Mouse (Mus musculus) spleen, postnatal 4 days (tissue): ENCODE data around the gene Dnah3.

Experiments
- DNase-seq, 2 experiments: peaks; one replicate each; pipeline ENCODE4 v3.0.0; 2022; ENCODE audit warnings: low spot score in 2 of 2

Dnah3 gene

DNA sequence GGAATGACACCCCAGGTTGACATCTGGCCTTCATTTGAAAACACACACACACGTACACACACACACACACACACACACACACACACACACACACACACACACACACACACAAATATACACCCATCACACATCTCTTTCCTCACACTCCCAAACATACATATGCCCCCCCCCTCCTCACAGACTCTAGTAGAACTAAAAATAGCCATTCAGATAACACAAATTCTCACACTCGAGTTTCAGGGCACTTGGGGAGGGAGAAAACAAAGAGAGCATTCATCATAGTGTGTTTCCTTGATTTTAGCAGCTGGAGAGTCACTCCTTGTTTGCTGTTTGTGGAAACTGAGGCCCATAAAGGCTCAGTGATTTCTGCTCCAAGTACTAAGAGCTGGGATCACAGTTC, 41.1 kb downstream of the Dnah3 start:
- DNase-seq: no peak

GRCm38 (mm10) chr7:120050447-120050846, 44.6 kb downstream of the Dnah3 start:
- DNase-seq: no peak

- DNase-seq: no peak
These were observed 51.1 kb downstream of the Dnah3 start for GRCm38 (mm10) chr7:120043990-120044389.

DNA sequence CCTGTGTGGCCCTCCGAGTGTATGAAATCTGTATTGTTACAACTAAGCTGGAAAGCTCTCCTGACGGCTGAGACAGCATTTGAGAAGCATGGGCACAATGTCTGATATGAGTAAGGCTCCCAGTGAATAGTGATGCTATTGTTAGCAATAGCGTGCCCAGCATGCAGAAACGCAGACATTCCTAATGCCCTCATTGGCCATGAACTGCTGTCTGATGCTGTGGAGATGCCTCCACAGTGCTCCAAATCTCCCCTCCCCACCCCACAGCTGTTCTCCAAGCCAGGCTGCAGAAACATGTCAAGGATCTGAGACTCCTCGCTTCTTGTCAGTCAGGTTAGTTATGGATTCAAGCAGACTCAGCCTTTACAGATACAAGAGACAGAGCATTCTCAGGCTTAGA, 58.7 kb downstream of the Dnah3 start:
- no peak for DNase-seq

DNA sequence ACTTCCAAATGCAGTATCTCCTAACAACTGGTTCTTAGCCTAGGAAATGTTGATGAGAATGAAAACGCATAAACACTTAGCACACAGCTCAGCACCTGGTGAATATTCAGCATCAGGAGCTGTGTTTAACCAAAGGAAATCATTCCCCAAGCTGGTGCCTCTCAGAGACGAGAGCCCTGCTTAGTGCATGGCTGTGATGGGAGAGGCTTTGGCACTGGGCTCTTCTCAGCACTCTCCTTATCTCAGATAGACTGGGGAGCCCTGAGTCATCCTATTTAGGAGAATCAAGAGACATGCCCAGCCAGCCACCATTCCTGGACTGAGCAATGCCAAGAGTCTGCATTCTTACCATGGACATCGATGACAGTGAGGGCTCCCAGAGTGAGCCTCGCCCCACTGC, 60.1 kb downstream of the Dnah3 start:
- DNase-seq: no peak

GRCm38 (mm10) chr7:120034566-120034965, 60.5 kb downstream of the Dnah3 start:
- DNase-seq: no peak

DNA sequence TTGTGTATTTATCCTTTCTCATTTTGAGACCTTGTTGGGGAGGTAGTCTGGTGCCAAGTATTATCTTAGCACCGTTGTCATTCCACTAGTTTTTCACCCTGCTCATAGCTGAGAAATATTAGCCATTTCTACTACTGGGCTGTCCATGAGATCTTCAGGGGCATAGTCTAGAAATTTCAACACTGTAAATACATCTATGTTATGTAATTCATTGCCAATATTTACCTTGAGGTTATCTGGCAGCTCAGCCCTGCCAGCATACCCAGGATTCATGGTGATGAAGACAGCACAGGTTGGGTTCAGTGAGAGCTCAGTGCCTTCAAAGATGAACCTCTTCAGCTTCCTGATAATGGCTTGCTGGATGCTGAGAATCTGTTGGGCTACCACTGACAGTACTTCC, 66.4 kb downstream of the Dnah3 start:
- no peak for DNase-seq

DNA sequence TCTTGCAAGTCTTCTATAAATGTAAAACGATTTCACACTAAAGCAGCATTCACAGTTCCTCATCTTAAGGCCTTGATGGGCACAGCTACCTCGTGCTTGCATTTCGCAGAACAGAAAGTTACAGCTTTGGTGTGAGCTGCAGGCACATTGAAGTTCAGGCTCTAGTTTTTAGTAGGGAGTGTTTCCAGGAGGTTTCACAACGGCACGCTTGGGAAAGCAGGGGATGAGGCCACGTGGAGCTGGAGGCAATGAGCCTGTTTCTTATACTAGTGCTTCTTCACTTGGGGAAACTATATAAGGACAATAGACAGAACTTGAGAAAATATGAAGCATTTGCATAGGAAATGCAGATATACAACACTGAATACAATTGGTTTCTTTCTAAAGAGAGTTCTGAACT, 98.0 kb downstream of the Dnah3 start:
- no peak for DNase-seq

- DNase-seq: no peak
These were observed 109.7 kb downstream of the Dnah3 start for GRCm38 (mm10) chr7:119985279-119985912.

GRCm38 (mm10) chr7:119980170-119980569, 114.9 kb downstream of the Dnah3 start:
- no peak for DNase-seq

- no peak for DNase-seq
These were observed 116.5 kb downstream of the Dnah3 start for GRCm38 (mm10) chr7:119978576-119978975.

DNA sequence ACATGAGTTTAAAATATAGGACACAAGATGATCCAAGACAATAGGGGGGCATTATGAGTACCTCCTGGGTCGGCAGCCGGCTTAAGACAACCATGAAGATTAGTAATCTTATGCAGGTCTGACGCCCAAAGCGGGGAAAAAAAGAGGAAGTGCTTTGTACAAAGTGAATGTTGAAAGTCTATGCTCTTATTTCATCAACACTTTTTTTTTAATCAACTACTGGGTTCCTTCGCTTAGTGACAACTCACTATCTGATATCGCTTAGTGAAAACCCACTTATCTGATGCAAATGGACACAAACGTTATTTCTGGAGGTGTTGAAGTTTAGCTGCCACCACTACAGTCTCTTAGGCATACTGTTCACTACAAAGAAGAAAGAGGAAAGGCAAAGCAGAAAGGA, 117.5 kb downstream of the Dnah3 start:
- no peak for DNase-seq

- DNase-seq: no peak
These were observed 118.8 kb downstream of the Dnah3 start for GRCm38 (mm10) chr7:119976256-119976655.

GRCm38 (mm10) chr7:119974214-119974613, 120.9 kb downstream of the Dnah3 start:
- DNase-seq: no peak

DNA sequence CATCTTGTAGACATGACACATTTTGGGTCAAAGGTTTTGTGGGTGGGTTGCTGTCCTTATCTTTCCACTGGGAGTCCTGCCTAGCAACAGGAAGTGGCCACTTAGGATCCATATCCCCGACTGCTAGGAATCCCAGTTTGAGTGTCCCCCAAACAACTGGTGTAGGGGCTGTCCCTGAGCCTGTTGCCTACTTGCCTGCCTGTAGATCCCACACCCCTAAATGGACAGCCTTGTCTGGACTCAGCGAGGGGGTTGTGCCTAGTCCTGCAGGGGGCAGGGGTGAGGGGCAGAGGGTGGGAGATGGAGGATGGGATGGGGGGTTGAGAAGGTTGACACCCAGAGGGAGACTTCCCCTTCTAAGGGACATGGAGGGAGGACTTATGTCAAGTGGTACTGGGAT, 125.8 kb downstream of the Dnah3 start:
- DNase-seq: no peak

GRCm38 (mm10) chr7:119965651-119966395, 129.3 kb downstream of the Dnah3 start:
- DNase-seq: no peak

DNA sequence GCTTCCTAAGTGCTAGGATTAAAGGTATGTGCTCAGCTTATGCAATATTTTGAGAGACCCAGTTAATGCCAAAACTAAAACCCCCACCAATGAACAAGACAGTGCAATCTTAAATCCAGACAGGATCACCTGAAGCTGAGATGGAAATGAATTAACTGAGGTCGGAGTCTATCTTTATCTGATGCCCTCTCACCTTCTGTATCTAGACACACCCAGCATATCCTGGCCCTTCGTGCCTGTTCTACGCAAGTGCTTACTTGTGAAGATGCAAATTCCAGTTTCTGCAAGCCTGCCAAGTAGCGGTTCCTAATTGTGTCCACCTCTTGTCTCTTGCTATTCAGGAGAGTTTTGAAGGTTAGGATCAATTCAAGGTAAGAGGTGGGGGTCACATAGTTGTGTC, 129.9 kb downstream of the Dnah3 start:
- no peak for DNase-seq

GRCm38 (mm10) chr7:119961107-119961506, 134.0 kb downstream of the Dnah3 start:
- DNase-seq: no peak

DNA sequence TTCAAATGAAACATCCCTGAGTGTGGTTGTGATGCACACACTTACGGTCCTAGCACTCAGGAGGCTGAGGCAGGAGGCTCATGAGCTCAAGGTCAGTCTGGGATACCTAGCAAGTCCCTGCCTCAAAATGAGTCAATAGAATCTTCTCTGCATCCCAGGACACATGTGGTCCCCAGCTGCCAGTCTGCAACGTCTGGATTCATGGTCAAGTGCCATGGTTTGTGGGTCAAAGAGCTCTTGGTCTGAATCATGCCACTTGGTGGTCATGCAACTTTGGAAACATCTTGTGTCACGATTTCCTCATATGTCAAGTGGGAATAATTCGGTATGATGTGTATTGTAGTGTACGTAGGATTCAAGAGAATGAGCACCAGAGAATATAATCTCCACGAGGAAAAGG, 134.5 kb downstream of the Dnah3 start:
- DNase-seq: no peak

DNA sequence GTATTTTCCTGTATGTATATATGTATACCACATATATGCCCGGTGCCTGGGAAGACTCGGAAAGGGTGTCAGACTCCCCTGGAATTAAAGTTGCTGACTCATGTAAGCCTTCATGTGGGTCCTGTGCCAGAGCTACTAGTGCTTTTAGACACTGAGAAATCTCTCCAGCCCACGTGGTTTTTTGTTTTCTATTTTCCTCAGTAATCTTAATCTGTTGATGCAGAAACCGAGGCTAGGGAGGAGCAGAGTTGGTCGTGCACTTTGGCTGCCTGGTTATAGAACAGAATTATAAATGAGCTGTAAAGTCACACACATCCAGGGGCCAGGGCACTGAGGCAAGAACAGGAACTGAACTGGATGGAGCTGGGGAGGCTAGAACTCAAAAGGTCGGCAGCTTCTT, 135.1 kb downstream of the Dnah3 start:
- no peak for DNase-seq

- DNase-seq: no peak
These were observed 135.6 kb downstream of the Dnah3 start for GRCm38 (mm10) chr7:119959491-119959890.

DNA sequence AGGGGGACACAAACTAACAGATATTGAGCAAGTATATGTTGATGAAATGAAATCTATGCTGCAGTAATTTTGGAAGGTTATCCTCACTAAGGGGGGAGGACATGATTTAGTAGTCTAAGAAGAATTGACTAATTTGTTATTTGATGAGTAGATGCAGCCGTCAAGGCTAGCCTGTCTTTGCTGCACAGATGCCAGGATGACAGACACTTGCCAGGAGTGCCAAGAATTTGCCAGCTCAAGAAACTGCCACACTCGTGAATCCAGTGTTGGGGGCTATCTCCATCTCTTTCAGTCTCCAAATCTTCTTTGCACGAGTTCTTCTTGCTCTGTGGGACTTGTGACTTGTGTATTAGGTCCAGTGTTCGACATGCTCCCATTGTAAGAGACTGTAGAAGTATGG, 136.0 kb downstream of the Dnah3 start:
- DNase-seq: no peak

DNA sequence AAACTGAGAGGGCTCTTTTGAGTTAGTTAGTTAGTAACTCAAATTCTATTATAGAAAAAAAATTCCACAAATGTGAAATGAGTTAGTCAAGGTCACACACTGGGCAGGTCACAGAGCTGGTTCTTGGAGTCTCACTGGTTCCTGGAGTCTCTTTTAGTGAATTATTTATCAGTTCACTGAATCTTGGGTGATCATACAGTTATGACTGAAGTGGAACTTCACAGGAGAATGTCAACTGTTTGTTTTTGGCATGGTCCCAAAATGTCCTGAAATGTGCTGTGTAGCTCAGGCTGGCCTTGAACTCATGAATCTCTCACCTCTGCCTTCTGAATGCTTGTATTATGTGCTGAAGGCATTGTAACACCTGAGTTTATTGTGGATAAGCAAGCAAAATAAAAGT, 137.7 kb downstream of the Dnah3 start:
- DNase-seq: no peak

- DNase-seq: no peak
These were observed 141.0 kb downstream of the Dnah3 start for GRCm38 (mm10) chr7:119954047-119954446.
